Mouse (Mus musculus) thymus, postnatal 36 days (tissue): Measurements from ENCODE around the gene Armc6.

Source experiments
- DNase-seq, 2 experiments: peaks; one replicate each; pipeline ENCODE4 v3.0.0; 2022; ENCODE audit warnings: mixed read lengths in 2 of 2

Gene Armc6

GRCm38 (mm10) chr8:70188707-70189106 lies 45.6 kb downstream of the Armc6 start:
- no peak for DNase-seq

GRCm38 (mm10) chr8:70183194-70183593 lies 51.1 kb downstream of the Armc6 start:
- DNase-seq = no peak

- DNase-seq = no peak
These were observed 52.4 kb downstream of the Armc6 start for GRCm38 (mm10) chr8:70181903-70182252.

- no peak for DNase-seq
These were observed 52.9 kb downstream of the Armc6 start for GRCm38 (mm10) chr8:70181212-70181902.

GRCm38 (mm10) chr8:70179082-70179481 lies 55.2 kb downstream of the Armc6 start:
- DNase-seq = no peak

GRCm38 (mm10) chr8:70178231-70178630 lies 56.0 kb downstream of the Armc6 start:
- no peak for DNase-seq

- no peak for DNase-seq
These were observed 60.2 kb downstream of the Armc6 start for GRCm38 (mm10) chr8:70174079-70174478.

- no peak for DNase-seq
These were observed 60.9 kb downstream of the Armc6 start for GRCm38 (mm10) chr8:70173320-70173719.

- peak; percentile 85 to 91 for DNase-seq
These were observed 62.1 kb downstream of the Armc6 start, which contains the start of gene Tmem161a for GRCm38 (mm10) chr8:70172043-70172681. Gene Tmem161a (plus strand): TSS chr8:70172356.

- DNase-seq = no peak
These were observed 63.0 kb downstream of the Armc6 start for GRCm38 (mm10) chr8:70171240-70171639.

GRCm38 (mm10) chr8:70170748-70171147 lies 63.5 kb downstream of the Armc6 start:
- no peak for DNase-seq
